Mouse (Mus musculus) ovary, postnatal 36 days (tissue): ENCODE results near the gene Ifitm10.
"Not testable (repeated sequence)": the region's sequence is repeated elsewhere in the genome, so short reads cannot be mapped to it uniquely, and the experiment has no call there.

Experiments
- DNase-seq: peaks from one replicate; pipeline ENCODE4 v3.0.0; 2022; ENCODE audit warnings: low spot score, mixed read lengths

Ifitm10 gene

DNA sequence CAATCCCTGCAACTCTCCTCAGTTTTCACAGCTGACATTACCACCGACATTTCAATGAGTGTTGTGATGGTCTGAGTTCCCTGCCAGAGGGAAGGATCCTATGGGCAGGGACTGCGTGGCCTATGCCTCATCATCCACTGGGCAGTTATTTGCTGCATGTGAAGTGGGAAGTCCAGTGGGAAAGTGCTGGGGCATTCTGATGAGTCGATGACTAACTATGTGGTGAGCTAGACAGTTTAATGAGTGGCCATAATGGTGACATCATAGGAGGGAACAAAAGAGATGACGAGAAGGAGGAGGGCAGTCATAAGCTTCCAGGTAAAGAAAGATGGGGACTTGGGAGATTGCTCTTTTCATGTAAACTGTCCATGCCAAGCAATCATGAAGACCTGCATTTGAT lies 10.4 kb downstream of the Ifitm10 start:
- DNase-seq, result no peak

DNA sequence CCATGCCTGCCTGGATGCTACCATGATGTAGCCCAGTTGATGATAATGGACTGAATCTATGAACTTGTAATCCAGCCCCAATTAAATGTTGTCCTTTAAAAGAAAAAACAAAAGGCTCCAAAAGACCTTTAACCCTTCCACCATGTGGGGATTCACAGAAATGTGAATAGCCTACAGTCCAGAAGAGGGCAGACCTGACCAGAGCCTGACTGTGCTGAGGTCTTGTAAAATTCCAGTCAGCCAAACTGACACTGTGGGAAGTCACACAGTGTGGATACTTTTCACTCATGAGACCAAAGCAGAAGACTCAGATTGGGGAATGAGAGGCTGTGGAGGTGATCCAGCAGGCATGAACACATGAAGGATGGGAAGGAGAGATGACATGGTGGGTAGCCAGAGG lies 12.8 kb downstream of the Ifitm10 start:
- no peak for DNase-seq

- DNase-seq, result no peak
Measured at GRCm38 (mm10) chr7:142359129-142359528, 14.4 kb downstream of the Ifitm10 start.

- DNase-seq, result no peak
Measured at GRCm38 (mm10) chr7:142357566-142357965, 16.0 kb downstream of the Ifitm10 start.

GRCm38 (mm10) chr7:142354661-142355233 lies 18.8 kb downstream of the Ifitm10 start:
- DNase-seq, result no peak

GRCm38 (mm10) chr7:142353854-142354253 lies 19.7 kb downstream of the Ifitm10 start:
- DNase-seq, result no peak

DNA sequence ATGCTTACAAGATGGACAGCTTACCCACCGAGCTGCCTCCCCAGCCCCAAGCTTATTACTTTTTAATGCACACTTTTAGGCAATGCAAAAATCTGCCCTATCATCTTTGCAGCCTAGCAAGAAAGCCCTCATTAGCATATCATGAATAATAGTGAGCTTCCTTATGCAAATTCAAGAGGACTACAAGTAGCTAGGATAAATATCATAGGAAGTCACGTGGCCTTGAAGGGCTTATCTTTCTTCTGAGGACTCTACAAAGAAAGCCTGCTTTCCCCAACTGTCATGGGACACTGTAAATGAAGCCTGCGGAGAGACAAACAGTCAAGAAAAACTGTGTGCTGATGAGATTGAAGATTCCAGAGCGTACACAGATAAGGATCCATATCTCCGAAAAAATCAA lies 22.0 kb downstream of the Ifitm10 start:
- no peak for DNase-seq

- DNase-seq, result no peak
Measured at GRCm38 (mm10) chr7:142349308-142349961, 24.1 kb downstream of the Ifitm10 start.

DNA sequence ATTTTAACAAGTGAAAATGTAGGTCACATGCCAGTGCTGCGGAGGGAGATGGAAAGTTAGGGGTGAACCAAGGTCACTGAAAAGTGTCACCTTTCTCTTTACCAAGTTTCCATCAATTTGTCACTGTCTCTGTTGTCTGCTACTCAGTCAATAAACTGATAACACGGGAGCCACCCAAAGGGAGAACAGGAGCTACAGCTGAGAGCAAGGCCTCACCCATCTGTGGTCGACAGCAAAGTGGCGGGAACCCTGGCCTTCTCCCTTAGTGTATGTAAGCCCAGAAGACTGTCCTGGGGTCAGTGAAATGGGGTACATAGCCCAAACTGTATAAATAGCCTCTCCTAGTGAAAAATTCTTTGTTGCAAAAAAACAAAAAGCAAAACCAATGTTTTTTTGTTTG lies 26.0 kb downstream of the Ifitm10 start:
- DNase-seq, result no peak

DNA sequence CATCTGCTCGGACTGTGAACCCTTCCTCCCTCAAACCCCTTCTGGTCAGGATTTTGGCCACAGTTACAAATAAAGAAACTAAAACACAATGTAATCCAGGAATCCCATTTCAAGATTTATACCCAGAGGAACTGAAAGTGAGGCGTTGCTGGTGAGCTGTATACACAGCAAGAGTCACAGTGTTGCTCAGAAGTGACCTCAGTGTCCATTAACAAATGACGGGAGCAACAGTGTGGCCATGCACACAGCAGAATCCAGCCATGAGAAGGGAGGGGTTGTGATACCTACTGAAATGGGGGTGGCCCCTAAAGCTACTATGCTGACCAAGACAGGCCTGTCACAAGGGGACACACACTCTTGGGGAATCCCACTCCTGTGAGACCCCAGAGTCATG lies 31.3 kb downstream of the Ifitm10 start:
- DNase-seq, result no peak

- no peak for DNase-seq
Measured at GRCm38 (mm10) chr7:142341564-142342246, 31.8 kb downstream of the Ifitm10 start.

- no peak for DNase-seq
Measured at GRCm38 (mm10) chr7:142340269-142340970, 33.1 kb downstream of the Ifitm10 start.

- no peak for DNase-seq
Measured at GRCm38 (mm10) chr7:142335151-142335550, 38.4 kb downstream of the Ifitm10 start.

GRCm38 (mm10) chr7:142334246-142334645 lies 39.3 kb downstream of the Ifitm10 start:
- peak; percentile 84 for DNase-seq

DNA sequence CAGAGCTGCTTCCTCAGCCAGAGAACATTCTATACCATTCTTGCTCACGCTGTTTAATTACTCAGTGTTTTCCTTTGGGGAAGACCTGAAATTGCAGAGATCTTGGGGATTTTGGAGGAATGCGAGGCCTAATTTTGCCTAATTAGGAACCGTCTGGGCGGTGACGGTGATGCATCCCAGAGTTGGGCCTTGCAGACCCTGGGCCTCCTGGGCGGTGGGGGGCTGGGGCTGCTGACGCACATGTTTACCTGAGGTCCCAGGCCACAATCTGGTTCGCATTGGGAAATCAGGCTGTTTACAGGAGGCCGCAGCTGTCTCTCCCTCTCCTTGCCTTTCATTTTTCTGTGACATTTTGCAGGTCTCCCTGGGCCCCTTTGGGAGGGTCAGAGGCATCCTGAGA lies 40.8 kb downstream of the Ifitm10 start:
- not testable (repeated sequence) for DNase-seq

DNA sequence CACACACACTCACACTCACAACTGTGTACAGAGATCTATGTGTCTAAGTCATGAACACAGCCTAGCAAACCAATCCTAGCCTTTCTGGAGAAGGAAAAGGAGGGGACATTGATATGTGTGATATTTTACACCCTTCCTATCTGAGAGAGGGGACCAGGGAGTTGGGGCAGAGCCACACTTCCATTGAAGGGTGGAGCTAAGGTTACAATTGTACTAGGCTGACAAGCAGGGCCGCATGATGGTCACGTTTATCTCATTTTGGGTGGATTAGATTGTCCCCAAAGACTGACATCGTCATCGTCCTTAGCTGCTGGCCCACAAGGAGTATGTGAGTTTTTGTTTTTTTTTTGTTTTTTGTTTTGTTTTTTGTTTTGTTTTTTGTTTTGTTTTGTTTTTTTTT lies 42.3 kb downstream of the Ifitm10 start:
- DNase-seq, result no peak

DNA sequence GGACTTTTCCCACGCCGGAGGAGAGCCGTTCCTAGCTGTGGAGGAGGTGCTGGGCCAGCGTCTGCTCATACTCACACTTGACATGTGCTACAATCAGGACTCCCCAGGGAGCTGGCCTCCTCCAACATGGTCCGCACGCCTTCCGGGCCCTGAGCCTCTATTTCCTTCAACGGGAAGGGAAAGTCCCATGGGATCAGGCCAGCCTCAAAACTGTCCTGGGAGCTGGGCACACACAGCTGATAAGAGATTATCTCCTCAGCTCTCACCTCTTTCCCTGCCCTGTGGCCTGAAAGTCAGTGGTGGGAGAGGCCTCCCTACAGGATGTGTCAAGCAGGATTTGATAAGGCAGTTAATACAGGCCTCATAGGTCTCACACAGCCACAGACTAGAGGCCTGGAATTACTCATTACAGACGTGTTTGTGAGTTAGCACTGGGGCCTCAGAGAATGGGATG lies 43.3 kb downstream of the Ifitm10 start:
- no peak for DNase-seq

DNA sequence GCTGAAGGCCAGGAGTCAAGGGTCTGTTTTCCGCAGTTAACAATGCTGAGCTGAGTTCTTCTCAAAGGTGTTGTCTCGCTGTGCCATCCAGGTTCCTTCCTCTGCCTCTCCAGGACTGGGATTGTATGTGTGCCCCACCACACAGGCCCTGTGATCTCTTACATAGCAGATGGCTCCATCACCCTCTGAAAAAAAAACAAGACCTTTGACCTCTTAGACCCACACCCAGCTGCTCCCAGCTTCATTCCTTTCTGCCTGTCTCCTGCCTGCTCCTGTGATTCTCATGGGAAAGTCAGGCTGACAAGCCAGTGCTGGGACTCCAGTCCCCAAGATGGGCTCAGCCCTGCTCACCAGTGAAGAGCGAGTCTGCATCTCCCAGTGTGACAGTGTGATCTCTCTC lies 45.0 kb downstream of the Ifitm10 start:
- no peak for DNase-seq

GRCm38 (mm10) chr7:142326714-142327445 lies 46.7 kb downstream of the Ifitm10 start:
- no peak for DNase-seq

DNA sequence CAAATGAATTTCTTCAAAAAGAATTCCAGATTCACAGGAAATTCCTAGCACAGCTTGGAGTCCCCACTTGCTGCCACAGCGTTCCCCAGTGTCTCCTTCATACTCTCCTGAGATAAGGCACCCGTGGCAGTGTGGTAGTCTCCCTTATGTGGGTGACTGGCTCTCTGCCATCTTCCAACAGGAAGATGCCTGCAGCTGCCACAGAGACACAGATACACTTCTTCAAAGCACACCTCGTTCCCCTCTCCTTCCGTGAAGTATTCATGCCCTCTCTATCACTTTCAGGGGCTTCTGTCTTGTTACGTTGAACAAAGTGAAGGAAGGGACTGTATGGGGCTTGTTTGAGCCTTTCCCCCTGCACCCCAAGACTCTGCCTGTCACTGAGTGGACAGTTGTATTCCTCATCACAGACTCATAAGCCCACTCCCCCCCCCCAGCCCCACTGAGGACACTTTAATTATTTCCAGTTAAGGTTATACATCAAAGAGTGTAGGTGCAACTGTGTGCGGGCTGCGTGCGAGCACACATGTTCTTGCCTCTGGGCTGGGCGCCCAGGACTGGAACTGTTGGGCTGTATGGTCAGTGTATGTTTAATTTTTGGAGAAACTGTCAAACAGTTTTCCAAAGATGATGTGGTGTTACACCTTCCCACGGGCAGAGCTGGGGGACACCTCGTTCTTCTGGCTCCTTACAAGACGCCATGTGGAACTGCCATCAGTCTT lies 50.0 kb downstream of the Ifitm10 start:
- no peak for DNase-seq

DNA sequence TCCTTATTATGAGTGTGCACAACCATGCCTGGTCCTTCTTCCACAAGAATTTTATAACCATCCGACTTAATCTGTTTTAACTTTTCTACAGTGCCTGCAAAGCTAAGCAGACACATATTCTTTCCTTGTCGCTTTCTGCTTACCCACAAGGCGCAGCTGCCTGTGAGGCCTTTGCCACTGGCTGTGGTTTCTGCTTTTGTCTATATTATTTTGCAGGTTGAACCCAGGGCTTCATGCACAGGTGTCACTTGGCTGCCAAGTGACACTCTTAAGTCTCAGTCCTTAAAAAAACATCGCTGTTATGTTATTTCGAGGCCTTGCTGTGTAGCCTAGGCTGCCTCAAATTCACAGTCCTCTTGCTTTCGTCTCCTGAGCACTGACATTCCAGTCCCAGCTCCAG lies 50.9 kb downstream of the Ifitm10 start:
- DNase-seq, result no peak
